Mouse (Mus musculus) CH12.LX (cell line): ENCODE measurements at regions not wholly inside any gene's neighbourhood (a gene's known extent, or its start where the extent isn't known, plus 50 kb on each side); places are given as distances from the start of the nearest gene placed in this dataset.

Source experiments
- DNase-seq: peaks from one replicate; pipeline ENCODE4 v3.0.0-alpha.2; 2013; ENCODE audit errors: extremely low read depth
- H3K27ac ChIP-seq: 2 replicates; pipeline ENCODE4 v1.5.1; 2012; ENCODE audit warnings: low read depth, mild to moderate bottlenecking, control low read depth, moderate library complexity; ENCODE audit not compliant: insufficient read depth
- H3K27me3 ChIP-seq: replicated peaks from 2 replicates; pipeline ENCODE3; 2012; ENCODE audit warnings: inconsistent platforms
- H3K36me3 ChIP-seq, 2 experiments: replicated peaks in 1 of 2; 2 replicates each; pipeline versions ENCODE3 to v1.6.1; 2012; ENCODE audit warnings: inconsistent platforms in 1 of 2, low read length in 1 of 2, mild to moderate bottlenecking in 1 of 2, mixed read lengths in 1 of 2, moderate library complexity in 1 of 2; ENCODE audit not compliant: control insufficient read depth in 1 of 2, insufficient read depth in 1 of 2
- H3K4me1 ChIP-seq, 2 experiments: 2 replicates each; pipeline ENCODE4 v1.6.1; 2012; ENCODE audit warnings: inconsistent platforms in 1 of 2, moderate library complexity in 1 of 2; ENCODE audit not compliant: insufficient read depth in 2 of 2, control insufficient read depth in 1 of 2
- H3K4me2 ChIP-seq: 2 replicates; pipeline ENCODE4 v1.6.1; 2012; ENCODE audit warnings: low read depth, mild to moderate bottlenecking, control low read depth; ENCODE audit not compliant: poor library complexity, insufficient read depth, severe bottlenecking
- H3K4me3 ChIP-seq, 3 experiments: fragments of 150-350 bp in 1 of 3; sonication (generic) in 1 of 3; replicated peaks in 1 of 3; 2 replicates each; pipeline versions ENCODE3 to v1.5.1; 2011 to 2012; ENCODE audit warnings: low read depth in 2 of 3, low read length in 2 of 3, mild to moderate bottlenecking in 2 of 3, moderate library complexity in 2 of 3, control low read depth in 1 of 3, improper control_type of control experiment in 1 of 3, inconsistent platforms in 1 of 3, mixed read lengths in 1 of 3; ENCODE audit not compliant: poor library complexity in 1 of 3
- H3K79me2 ChIP-seq: replicated peaks from 2 replicates; pipeline ENCODE4 v1.6.1; 2012; ENCODE audit warnings: mild to moderate bottlenecking, moderate library complexity; ENCODE audit not compliant: control insufficient read depth, poor library complexity, insufficient read depth, severe bottlenecking; ENCODE audit errors: extremely low read depth
- H3K9ac ChIP-seq: 2 replicates; pipeline ENCODE4 v1.6.1; 2012; ENCODE audit warnings: low read depth, mild to moderate bottlenecking, control low read depth, moderate library complexity; ENCODE audit not compliant: insufficient read depth
- H3K9me3 ChIP-seq: replicated peaks from 2 replicates; pipeline ENCODE3; 2012; ENCODE audit warnings: low read length, inconsistent platforms, mixed read lengths
- BHLHE40 ChIP-seq: IDR thresholded peaks from 2 replicates; pipeline ENCODE4 v1.6.1; 2011; ENCODE audit warnings: mild to moderate bottlenecking, low read depth, low read length, improper control_type of control experiment
- CHD1 ChIP-seq: IDR thresholded peaks from 2 replicates; pipeline ENCODE4 v1.6.1; 2012; ENCODE audit warnings: low read depth, low read length, improper control_type of control experiment, inconsistent platforms
- E2F4 ChIP-seq: IDR thresholded peaks from 2 replicates; pipeline ENCODE4 v1.6.1; 2011; ENCODE audit warnings: low read depth, low read length, improper control_type of control experiment; ENCODE audit not compliant: insufficient replicate concordance
- EP300 ChIP-seq: IDR thresholded peaks from 2 replicates; pipeline ENCODE4 v1.6.1; 2011; ENCODE audit warnings: low read length, improper control_type of control experiment
- ETS1 ChIP-seq: conservative IDR thresholded peaks from 2 replicates; pipeline ENCODE4 v1.6.1; 2012; ENCODE audit warnings: low read depth, mild to moderate bottlenecking, inconsistent platforms, low read length, improper control_type of control experiment, moderate library complexity
- GABPA ChIP-seq: IDR thresholded peaks from 2 replicates; pipeline ENCODE4 v1.6.1; 2012; ENCODE audit warnings: low read depth, low read length, improper control_type of control experiment, inconsistent platforms; ENCODE audit not compliant: insufficient replicate concordance
- HCFC1 ChIP-seq: IDR thresholded peaks from 2 replicates; pipeline ENCODE4 v1.6.1; 2012; ENCODE audit warnings: low read depth, mild to moderate bottlenecking, inconsistent platforms, low read length, improper control_type of control experiment
- IRF4 ChIP-seq: IDR thresholded peaks from 2 replicates; pipeline ENCODE4 v1.6.1; 2014; ENCODE audit warnings: low read depth, mild to moderate bottlenecking, inconsistent platforms, low read length, improper control_type of control experiment
- KAT2A ChIP-seq: IDR thresholded peaks from 2 replicates; pipeline ENCODE4 v1.6.1; 2012; ENCODE audit warnings: low read length, improper control_type of control experiment, inconsistent platforms; ENCODE audit not compliant: insufficient replicate concordance
- MEF2A ChIP-seq: IDR thresholded peaks from 2 replicates; pipeline ENCODE4 v1.6.1; 2014; ENCODE audit warnings: low read depth, mild to moderate bottlenecking, inconsistent platforms, low read length, improper control_type of control experiment, borderline replicate concordance
- MXI1 ChIP-seq: IDR thresholded peaks from 2 replicates; pipeline ENCODE4 v1.6.1; 2011; ENCODE audit warnings: mild to moderate bottlenecking, low read depth, low read length, improper control_type of control experiment
- MYC ChIP-seq: IDR thresholded peaks from 2 replicates; pipeline ENCODE4 v1.6.1; 2011; ENCODE audit warnings: low read depth, mild to moderate bottlenecking, improper control_type of control experiment, low read length
- NELFE ChIP-seq: IDR thresholded peaks from 2 replicates; pipeline ENCODE4 v1.6.1; 2011; ENCODE audit warnings: low read depth, low read length, improper control_type of control experiment
- NRF1 ChIP-seq: IDR thresholded peaks from 2 replicates; pipeline ENCODE4 v1.6.1; 2014; ENCODE audit warnings: low read depth, mild to moderate bottlenecking, inconsistent platforms, low read length, improper control_type of control experiment, moderate library complexity
- PAX5 ChIP-seq: IDR thresholded peaks from 2 replicates; pipeline ENCODE4 v1.6.1; 2012; ENCODE audit warnings: low read length, inconsistent platforms, mixed read lengths
- POLR2AphosphoS2 ChIP-seq: IDR thresholded peaks from 2 replicates; pipeline ENCODE4 v1.6.1; 2011; ENCODE audit warnings: low read depth, low read length, improper control_type of control experiment
- RAD21 ChIP-seq: IDR thresholded peaks from 2 replicates; pipeline ENCODE4 v1.6.1; 2011; ENCODE audit warnings: low read depth, mild to moderate bottlenecking, low read length, improper control_type of control experiment, moderate library complexity
- SIN3A ChIP-seq: IDR thresholded peaks from 2 replicates; pipeline ENCODE4 v1.6.1; 2012; ENCODE audit warnings: low read length, improper control_type of control experiment, inconsistent platforms
- SMC3 ChIP-seq: IDR thresholded peaks from 2 replicates; pipeline ENCODE4 v1.6.1; 2011; ENCODE audit warnings: low read depth, low read length, improper control_type of control experiment
- UBTF ChIP-seq: IDR thresholded peaks from 2 replicates; pipeline ENCODE4 v1.6.1; 2012; ENCODE audit warnings: low read depth, mild to moderate bottlenecking, inconsistent platforms, low read length, improper control_type of control experiment, moderate library complexity
- USF1 ChIP-seq: IDR thresholded peaks from 2 replicates; pipeline ENCODE4 v1.6.1; 2014; ENCODE audit warnings: low read depth, mild to moderate bottlenecking, inconsistent platforms, low read length, improper control_type of control experiment
- ZNF384 ChIP-seq: IDR thresholded peaks from 2 replicates; pipeline ENCODE4 v1.6.1; 2012; ENCODE audit warnings: low read depth, low read length, improper control_type of control experiment, inconsistent platforms
- dilution Hi-C: fragments of 300-500 bp; cut with MboI; formaldehyde crosslinking; loops from 2 replicates; pipeline ENCODE4 v1.14.3; 2020; ENCODE audit warnings: low sequenced_read_pairs; ENCODE audit not compliant: extremely low pct_unique_long_range_greater_than_20kb, extremely low pct_ligation_motif_present
- in situ Hi-C: fragments of 300-500 bp; cut with MboI; formaldehyde crosslinking; loops from 3 replicates; pipeline ENCODE4 v1.14.3; 2019; ENCODE audit warnings: low sequenced_read_pairs, low pct_ligation_motif_present, low pct_unique_long_range_greater_than_20kb, mixed read lengths

DNA sequence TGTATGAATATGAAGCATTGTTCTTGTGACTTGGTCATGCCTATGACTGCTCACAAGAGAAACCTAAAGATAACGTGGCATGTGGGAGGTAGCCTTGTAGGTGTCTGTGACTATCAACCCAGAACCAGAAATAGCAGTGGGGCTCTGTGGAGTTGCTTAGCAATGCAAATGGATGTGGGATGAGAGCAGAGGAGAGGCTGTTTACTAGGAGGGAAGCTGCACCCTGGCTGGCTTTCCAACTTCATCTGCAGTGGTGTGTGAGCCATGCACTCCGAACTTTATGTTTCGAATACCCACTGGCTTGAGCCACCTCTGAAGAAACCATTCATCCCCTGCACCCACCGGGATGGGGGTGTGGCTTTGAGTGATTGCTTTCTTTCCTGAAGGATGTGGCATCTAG lies 160.5 kb downstream of the Rsl24d1 start:
- in situ Hi-C loops (no loop called here), dilution Hi-C loops (no loop called here)
- Histone ChIP-seq H3K9me3 (no peaks in the 10 kb centered on the region), H3K4me3 (no peak overlapping the region), H3K79me2 (no peaks in the 10 kb centered on the region), H3K9ac (no peak overlapping the region), H3K27ac (no peak overlapping the region), H3K4me1 (no peaks in the 10 kb centered on the region), H3K36me3 (no peaks in the 10 kb centered on the region), H3K4me2 (no peak overlapping the region), H3K27me3 (peaks cover 8% of the 10 kb centered on the region)
- no peak for DNase-seq
- TF ChIP-seq USF1 (no peak), E2F4 (no peak), UBTF (no peak), BHLHE40 (no peak), NELFE (no peak), RAD21 (no peak), SIN3A (no peak), MYC (no peak), PAX5 (no peak), POLR2AphosphoS2 (no peak), MXI1 (no peak), GABPA (no peak), KAT2A (no peak)

DNA sequence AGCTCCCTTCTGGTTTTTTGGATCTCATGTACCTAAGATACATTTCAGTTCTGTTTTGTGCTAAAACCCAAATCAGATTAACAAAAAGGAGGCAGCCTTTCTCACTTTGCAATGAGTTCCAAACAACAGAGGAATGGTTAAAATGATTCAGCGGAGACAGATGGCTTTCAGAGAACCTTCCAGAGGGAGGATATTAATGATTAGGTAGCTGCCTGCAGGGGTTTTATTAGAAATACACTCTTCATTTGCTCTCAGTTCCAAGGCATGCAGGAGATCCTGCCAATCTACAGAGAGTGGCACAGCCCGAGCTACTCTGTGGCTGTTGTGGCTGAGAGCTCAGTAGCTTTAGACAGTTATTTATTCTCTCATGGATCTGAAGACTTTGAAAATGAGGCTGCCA lies 162.4 kb downstream of the Rsl24d1 start:
- DNase-seq = no peak
- Histone ChIP-seq H3K27me3 (peaks cover 8% of the 10 kb centered on the region), H3K4me1 (no peaks in the 10 kb centered on the region), H3K36me3 (no peaks in the 10 kb centered on the region), H3K4me2 (no peak overlapping the region), H3K4me3 (no peak overlapping the region), H3K27ac (no peak overlapping the region), H3K9ac (no peak overlapping the region), H3K79me2 (no peaks in the 10 kb centered on the region), H3K9me3 (no peaks in the 10 kb centered on the region)
- in situ Hi-C loops = no loop called here
- no peak for TF ChIP-seq MEF2A
- TF ChIP-seq ETS1 = no peak
- TF ChIP-seq POLR2AphosphoS2 = no peak
- no peak for TF ChIP-seq USF1
- no peak for TF ChIP-seq ZNF384
- no peak for TF ChIP-seq SMC3
- no peak for TF ChIP-seq NRF1
- TF ChIP-seq IRF4 = no peak
- TF ChIP-seq SIN3A = no peak
- TF ChIP-seq CHD1 = no peak
- no peak for TF ChIP-seq HCFC1
- no peak for TF ChIP-seq PAX5
- no peak for TF ChIP-seq EP300
- TF ChIP-seq MYC = no peak
- dilution Hi-C loops = no loop called here
